Mouse (Mus musculus) T-helper 1 cell (primary cell): ENCODE data around the gene Nfia.

Experiments
- in situ Hi-C: fragments of 300-600 bp; cut with MboI, MseI; formaldehyde crosslinking; loops from one replicate; pipeline ENCODE4 v1.15.1; 2025; ENCODE audit warnings: high pct_unique_total_duplicates

Gene Nfia

DNA sequence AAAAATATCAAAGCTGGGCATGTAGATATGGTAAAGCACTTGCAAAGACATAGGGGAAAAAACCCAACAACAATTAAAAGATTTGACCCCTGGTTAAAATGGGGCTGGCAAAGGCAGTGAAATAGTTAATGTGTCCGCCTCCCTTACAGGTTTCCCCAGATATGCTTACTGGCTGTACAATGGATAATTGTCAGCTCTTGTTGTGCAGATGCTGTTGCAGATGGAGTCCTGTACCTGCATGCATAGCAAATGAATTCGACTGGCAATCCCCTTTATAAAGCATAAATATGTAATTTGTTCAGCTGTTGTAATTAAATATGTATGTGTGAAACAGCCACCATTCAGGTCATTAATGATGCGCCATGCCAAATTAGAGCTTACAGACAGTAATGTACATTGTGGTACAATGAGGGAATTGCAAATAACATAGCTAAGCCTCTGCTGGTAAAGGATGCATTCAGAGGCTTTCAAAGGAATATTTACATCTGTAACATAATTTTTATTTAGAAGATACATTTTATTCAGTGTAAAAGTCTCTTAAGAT lies 92.9 kb downstream of the Nfia start:
- in situ Hi-C loops: no loop called here

GRCm38 (mm10) chr4:97866463-97866862 lies 93.9 kb downstream of the Nfia start:
- in situ Hi-C loops: no loop called here

DNA sequence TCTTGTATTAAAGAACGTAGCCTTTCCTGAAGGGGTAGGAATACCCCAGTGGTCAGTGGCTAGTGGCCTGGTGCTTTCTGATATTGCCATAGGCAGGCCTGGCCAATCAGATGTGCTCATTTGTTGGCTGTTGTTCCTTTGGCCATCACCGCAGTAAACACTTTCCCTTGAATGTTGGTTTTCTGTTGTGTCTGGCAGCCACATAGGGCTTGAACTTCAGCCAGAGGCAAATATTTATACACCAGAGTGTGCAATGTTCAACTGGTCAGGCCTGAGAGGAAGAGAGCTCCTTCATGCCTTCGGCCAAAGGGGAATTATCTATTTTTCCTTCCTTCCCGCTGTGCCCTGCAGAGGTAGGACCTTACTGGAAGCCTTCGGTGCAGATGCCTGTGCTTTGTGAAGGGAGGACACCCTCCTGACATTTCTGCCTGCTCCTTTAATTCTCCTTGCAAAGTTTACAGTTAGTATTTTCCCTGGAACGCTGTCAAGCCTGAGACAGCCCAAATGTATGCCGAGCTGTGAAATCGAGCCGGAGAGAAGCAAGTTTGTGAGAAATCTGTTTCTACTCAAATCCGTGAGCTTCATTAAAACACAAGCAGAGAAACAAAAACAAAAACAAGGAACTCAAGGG lies 95.9 kb downstream of the Nfia start:
- in situ Hi-C loops: no loop called here

DNA sequence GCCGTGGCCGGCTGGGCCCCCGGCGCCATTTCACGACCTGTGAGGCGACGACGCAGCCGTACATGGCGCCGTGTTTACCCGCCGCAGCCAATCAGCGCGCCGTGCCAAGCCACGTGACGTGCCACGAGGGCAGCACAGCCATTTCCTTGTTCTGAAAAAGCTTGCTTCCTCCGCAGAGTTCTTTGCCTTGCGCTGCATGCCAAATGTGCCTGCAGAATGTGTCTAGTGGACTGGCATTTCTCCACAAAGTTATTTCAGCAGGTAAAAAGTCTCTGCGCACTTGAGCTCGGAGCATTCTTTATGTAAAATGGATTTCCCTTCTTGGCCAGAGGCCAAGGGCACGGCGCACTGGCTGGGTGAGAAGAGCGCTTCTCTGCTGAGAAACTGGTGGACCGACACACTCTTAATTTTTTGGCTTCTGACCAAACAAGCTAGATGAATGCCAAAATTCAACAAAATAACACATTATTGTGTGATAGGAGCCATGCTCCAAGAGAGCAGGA lies 96.5 kb downstream of the Nfia start:
- in situ Hi-C loops: no loop called here

GRCm38 (mm10) chr4:97869451-97869850 lies 96.9 kb downstream of the Nfia start:
- in situ Hi-C loops: no loop called here

DNA sequence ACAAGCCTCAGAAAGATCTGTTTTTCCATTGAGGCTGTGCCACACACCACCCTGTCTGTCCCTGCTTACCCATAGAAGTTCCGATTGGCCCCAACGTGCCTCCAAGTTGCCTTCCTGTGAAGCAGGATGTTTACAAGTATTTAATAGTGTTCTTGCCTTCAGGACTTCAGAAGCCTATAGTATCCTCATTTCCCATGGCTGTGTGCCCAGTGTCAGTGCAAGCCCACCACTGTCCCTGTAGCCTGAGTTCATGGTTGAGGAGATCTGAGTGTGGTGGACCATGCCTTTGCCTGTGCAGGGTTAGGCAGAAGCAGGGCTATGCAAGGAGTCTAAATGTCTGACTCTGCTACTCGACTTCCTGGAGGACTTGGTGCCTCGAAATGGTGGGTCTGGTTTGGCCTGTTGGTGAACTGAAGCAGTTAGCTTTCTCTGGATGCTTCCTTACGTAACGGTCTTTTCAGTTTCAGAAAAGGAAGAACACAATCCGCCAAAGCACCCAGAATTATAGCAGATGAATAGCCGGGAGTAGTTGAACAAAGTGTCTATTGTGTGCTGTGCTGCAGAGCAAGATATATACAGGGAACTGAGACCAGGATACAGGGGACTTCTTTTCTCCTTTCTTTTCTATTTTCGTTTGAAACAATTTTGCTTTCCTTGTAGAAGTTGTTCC lies 99.4 kb downstream of the Nfia start:
- in situ Hi-C loops: no loop called here

DNA sequence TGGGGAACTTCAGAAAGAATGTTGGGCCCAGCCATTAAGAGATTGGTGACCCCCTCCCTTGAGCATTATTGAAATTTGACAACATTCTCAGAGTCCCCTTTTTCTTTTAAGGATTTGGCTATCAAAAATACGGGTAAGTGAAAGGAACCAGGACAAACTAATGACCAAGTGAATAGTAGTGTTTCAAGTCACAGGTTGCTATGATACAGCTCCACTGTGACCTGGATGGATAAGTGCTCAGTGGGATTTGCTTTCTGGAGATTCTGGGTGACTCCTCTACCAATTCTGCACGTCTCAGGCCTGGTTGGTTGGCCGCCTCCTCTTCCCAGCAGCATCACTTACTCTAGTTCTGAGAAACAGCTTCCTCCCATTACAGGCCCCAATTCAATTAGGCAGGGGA lies 102.4 kb downstream of the Nfia start:
- in situ Hi-C loops: no loop called here

DNA sequence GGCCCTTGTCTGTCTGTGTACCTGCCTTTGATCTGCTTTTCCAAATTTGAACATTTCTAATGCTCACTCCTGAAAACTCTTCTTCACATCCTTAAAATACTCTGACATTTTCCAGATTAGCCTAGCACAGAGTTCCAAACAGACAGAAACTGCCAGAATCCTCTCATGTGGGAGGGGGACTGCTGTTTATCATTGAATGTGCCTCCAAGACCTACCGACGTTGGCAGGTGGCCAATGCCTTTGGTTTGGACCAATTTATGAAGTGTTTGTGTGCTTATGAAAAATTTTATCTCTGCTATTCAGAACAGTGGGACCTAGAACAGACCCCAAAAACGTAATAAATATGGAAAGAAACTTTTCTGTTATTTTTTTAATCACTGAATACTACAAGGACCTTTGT lies 103.4 kb downstream of the Nfia start:
- in situ Hi-C loops: no loop called here

GRCm38 (mm10) chr4:97879696-97880095 lies 107.2 kb downstream of the Nfia start:
- in situ Hi-C loops: no loop called here

DNA sequence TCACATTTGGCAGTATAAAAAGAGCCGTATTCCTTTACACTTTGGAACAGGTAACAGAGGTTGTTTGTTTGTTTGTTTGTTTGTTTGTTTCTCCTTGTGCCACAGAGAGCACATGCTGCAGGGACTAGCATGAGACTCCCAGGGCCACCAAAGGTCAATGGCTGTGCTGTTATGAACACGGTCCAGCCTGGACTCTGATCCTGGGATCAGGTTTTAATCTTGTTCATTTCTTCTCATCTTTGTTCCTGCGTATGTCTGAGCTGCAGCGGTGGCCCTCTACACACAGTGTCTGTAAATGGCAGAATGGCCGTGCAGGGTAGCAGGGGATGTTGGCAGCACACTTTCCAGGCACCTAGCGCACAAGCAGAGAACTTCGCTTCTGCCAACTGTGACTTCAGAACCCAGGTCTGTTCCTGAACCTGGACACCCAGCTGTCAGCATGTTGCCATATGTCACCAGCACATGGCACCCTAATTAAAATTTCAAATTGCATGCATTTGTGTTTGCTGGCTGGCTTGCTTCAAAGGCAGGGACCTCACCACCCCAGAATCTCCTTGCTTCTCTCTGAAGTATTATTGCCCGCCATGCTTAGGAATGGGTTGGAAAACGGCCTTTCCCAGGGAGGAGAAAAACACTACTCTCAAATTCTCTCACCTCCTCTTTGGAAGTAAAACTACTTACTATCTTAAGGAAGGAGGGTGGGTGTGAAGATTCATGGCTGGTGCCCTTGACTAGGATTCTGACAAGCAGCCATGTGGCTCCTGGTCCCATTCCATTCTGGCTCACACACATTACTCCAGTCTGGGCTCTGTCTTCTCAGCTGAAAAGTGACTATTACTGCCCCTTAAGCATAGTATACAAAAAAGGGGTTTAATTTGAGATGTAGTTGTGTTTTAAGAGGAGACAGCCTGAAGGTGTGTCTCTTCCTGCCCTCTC lies 107.9 kb downstream of the Nfia start:
- in situ Hi-C loops: no loop called here

GRCm38 (mm10) chr4:97885574-97885973 lies 113.0 kb downstream of the Nfia start:
- in situ Hi-C loops: no loop called here

- in situ Hi-C loops: no loop called here
Observed at GRCm38 (mm10) chr4:97886220-97886619, 113.7 kb downstream of the Nfia start.

- in situ Hi-C loops: no loop called here
Observed at GRCm38 (mm10) chr4:97887228-97887627, 114.7 kb downstream of the Nfia start.

DNA sequence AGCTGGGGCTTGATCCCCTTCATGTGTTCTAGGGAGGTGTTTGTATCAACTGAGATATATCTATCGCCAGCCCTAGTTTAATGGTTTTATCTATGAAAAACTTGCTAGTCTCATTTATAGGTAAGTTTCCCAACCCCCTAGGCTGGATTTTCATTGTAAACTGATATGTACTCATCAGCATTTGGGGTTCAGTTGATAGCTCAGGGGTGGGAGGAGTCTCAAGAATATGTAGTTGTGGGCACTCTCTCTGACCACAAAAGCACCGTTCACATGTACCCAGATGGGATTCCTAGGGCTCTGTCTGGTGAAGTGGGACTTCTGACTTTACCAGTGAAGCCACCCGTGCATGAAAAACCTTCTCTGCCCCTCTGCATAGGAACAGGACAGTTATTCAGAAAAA lies 118.5 kb downstream of the Nfia start:
- in situ Hi-C loops: no loop called here

- in situ Hi-C loops: no loop called here
Observed at GRCm38 (mm10) chr4:97891611-97892010, 119.1 kb downstream of the Nfia start.

DNA sequence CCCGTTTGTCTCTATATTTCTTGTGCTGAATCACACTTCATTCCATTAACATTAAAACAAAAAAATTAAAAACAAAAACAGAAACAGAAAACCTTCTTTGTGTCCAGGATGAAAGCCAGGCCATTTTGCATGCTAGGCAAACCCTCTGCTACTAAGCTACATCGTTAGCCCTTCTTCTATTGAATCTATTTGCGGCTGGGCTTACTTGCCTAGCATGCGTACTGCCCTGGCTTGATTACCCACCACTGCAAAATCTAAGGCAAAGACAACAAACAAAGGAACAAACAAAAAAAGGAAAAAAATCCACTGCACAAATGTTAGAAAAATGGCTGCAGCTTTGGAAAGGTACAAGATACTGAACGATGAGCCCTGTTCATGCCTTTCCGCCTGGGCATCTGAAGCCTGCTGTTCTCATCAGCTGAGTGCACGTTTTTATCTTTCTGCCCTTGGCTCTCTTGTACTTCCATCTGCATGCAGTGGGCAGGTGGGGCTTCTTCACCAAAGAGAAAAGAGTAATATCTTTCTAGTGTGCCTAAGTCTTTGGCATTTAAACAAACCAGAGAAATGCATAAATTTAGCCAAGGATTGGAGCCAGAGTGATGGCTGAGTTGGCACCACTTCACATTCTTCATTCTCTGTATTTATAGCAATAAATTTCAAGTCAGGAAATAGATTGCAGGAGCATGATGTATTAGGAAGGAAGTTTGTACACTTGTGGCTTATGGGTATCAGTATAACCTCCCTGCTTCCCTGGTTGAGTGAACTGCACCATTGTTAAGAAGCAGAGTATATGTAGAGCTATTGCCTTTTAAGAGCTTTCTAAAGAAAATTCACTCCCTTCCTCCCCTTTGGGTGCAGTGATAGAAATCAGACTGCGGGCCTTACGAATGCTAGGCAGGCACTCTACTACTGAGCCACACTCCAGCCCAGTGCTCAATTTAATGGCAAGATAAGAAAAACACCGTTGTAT lies 121.7 kb downstream of the Nfia start:
- in situ Hi-C loops: no loop called here

- in situ Hi-C loops: no loop called here
Observed at GRCm38 (mm10) chr4:97895940-97896339, 123.4 kb downstream of the Nfia start.

- in situ Hi-C loops: no loop called here
Observed at GRCm38 (mm10) chr4:97900256-97900944, 127.9 kb downstream of the Nfia start.

DNA sequence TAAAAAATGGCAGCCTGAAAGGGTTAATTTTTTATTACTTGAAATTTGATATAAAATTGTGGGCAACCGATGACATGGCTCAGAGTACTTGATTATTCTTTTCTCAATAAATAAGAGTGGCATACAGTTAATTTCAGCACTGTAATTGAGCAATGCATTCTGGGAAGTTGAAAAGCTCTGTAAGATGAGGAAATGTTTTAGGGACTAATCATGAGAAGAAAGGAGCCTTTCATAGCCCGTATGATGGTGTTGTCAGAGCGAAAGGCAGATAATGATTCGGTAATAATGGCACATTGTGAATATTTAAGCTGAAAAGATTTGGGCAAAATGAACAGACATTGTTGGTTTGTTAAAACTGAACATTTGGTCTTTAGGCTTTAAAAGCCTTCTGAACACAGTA lies 133.3 kb downstream of the Nfia start:
- in situ Hi-C loops: no loop called here

GRCm38 (mm10) chr4:97908576-97909147 lies 136.1 kb downstream of the Nfia start:
- in situ Hi-C loops: no loop called here
